Mouse (Mus musculus): ENCODE data around the gene Synj2. TPM values are rescaled to one million over a fixed set of nuclear protein-coding genes. Genes with fewer than 3 reads are reported as not detected.

Gene Synj2
- polyA plus RNA-seq (2014; fragmentation: Illumina TruSeq; extraction: RNeasy Lipid Tissue Mini Kit (QIAGEN cat#74804); ENCODE audit: low read depth, low replicate concordance): 38.6 TPM

DNA sequence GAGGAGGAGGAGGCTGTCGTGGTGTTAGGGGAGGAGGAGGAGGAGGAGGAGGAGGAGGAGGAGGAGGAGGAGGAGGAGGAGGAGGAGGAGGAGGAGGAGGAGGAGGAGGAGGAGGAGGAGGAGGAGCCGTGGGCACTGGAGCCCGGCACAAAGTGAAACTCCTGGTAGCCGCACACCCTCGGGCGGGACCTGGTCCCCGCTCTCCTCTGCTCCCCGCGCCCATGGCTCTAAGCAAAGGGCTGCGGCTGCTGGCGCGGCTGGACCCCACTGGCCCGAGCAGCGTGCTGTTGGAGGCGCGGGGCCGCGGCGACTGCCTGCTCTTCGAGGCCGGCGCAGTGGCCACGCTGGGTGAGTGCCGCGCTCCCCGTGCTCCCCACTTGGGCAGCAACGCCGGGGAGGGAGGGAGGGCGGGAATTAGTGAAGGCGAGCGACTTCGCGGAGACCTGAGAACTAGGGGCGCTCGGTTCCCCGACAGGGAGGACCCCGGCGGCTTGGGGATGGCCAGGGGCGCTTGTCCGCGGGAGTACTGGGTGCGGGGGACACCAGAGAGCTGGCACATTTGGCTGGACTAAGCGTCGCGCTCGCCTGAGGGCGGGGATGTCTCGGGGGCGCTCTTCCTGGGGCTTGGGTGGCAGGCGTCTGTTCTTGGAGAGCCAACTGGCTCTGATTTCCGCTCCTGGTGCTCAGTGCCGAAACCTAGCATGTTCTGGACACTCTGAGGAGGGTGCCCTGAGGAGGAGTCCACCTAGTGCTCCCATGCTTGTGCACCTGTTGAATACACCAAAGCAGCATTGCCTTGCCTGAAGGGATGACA is at the start of gene Synj2:
Synj2 (plus strand) TSS at position 51 of the 814 bp plus-strand sequence.

DNA sequence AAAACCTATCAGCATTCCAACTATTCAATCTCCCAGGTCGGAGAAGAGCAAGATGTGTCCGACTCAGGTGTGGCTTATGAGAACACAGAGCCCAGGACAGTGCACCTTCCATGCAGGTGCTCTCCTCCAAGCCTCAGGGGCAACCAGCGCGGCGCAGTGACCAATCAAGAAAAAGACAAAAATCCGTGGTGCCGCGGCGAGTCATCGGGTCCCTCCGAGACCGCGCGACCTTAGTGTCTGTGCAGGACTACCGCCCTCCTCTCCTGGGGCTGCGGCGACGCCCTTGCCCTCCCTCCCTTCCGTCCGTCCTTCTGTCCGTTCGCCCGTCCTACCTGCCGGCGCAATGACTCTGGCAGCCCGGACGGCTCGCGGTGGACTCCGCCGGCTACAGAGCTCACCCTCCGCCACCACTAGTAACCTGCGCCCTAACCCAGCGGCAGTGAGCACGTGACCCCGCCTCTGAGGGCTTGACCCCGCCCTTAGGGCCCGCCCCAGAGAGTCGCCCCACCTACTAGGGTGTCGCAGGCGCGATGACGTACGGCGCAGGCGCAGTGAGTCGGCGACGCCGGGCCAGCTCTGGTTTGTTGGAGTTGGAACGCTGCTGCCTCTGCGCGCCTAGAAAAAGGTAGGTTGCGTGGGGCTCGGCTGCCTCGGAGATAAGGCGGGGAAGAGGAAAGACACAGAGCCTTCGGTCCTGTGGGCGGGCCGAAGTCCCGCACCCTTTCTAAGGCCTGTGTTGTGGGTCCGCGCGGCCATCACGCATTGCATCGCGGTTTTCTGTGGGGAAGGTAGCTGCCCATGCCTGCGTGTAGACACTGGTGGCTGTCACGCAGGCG is 138.4 kb downstream of the Synj2 start, which contains the start of the genes Serac1 and Gtf2h5:
Serac1 (minus strand) TSS at position 455 of the 836 bp plus-strand sequence.
Gtf2h5 (plus strand) TSS at position 500 of the 836 bp plus-strand sequence.

Other genes starting within 250 kb of the Synj2 start
- gene Snx9, start 100.0 kb upstream of the Synj2 start, polyA plus RNA-seq (2014; fragmentation: Illumina TruSeq; extraction: RNeasy Lipid Tissue Mini Kit (QIAGEN cat#74804); ENCODE audit: low read depth, low replicate concordance): 27.1 TPM
- 10.0 TPM for gene Serac1, start 138.5 kb downstream of the Synj2 start, polyA plus RNA-seq (2014; fragmentation: Illumina TruSeq; extraction: RNeasy Lipid Tissue Mini Kit (QIAGEN cat#74804); ENCODE audit: low read depth, low replicate concordance)
- 54.6 TPM for gene Gtf2h5, start 138.5 kb downstream of the Synj2 start, polyA plus RNA-seq (2014; fragmentation: Illumina TruSeq; extraction: RNeasy Lipid Tissue Mini Kit (QIAGEN cat#74804); ENCODE audit: low read depth, low replicate concordance)
- 33.5 TPM for gene Tulp4, start 165.2 kb downstream of the Synj2 start, polyA plus RNA-seq (2014; fragmentation: Illumina TruSeq; extraction: RNeasy Lipid Tissue Mini Kit (QIAGEN cat#74804); ENCODE audit: low read depth, low replicate concordance)